Mouse (Mus musculus) lung, embryonic 14.5 days (tissue): ENCODE measurements around the gene Gnaq. TPM values are rescaled to one million over a fixed set of nuclear protein-coding genes. Genes with fewer than 3 reads are reported as not detected.

Source experiments
- ATAC-seq: fragments of 200-750 bp; cut with Nextera tagmentation; 2 replicates; pipeline ENCODE4 v1.8.0; 2017; ENCODE audit warnings: mild to moderate bottlenecking, moderate TSS enrichment, moderate library complexity; ENCODE audit not compliant: insufficient read depth
- DNase-seq: peaks from one replicate; pipeline ENCODE4 v3.0.0-alpha.2; 2015
- H3K27ac ChIP-seq: fragments of 300-500 bp; sonication (generic); 2 replicates; pipeline ENCODE4 v1.5.1; 2014; ENCODE audit warnings: low read depth, mild to moderate bottlenecking, moderate library complexity
- H3K27me3 ChIP-seq: fragments of 300-500 bp; sonication (generic); 2 replicates; pipeline ENCODE4 v1.6.1; 2014; ENCODE audit warnings: low read length, control low read depth; ENCODE audit not compliant: insufficient read depth
- H3K36me3 ChIP-seq: fragments of 300-500 bp; sonication (generic); 2 replicates; pipeline ENCODE4 v1.6.1; 2014; ENCODE audit warnings: control low read depth; ENCODE audit not compliant: insufficient read depth
- H3K4me1 ChIP-seq: fragments of 300-500 bp; sonication (generic); 2 replicates; pipeline ENCODE4 v1.6.1; 2014; ENCODE audit warnings: antibody characterized with exemption, control low read depth; ENCODE audit not compliant: insufficient read depth
- H3K4me2 ChIP-seq: fragments of 300-500 bp; sonication (generic); 2 replicates; pipeline ENCODE4 v1.6.1; 2014; ENCODE audit warnings: mild to moderate bottlenecking
- H3K4me3 ChIP-seq: fragments of 300-500 bp; sonication (generic); 2 replicates; pipeline ENCODE4 v1.5.1; 2014; ENCODE audit warnings: low read depth, low read length
- H3K9ac ChIP-seq: fragments of 300-500 bp; sonication (generic); 2 replicates; pipeline ENCODE4 v1.6.1; 2014
- H3K9me3 ChIP-seq: fragments of 300-500 bp; sonication (generic); 2 replicates; pipeline ENCODE4 v1.6.1; 2016; ENCODE audit warnings: low read depth, low read length, control low read depth
- CTCF ChIP-seq: IDR thresholded peaks from 2 replicates; pipeline ENCODE4 v1.5.1; 2016; ENCODE audit warnings: antibody characterized with exemption, low read depth
- WGBS: fragments of 180-500 bp; shearing (Covaris S2); extraction: QIAGEN DNeasy Blood & Tissue Kit; methylation state at CpG from one replicate; pipeline ENCODE4 v1.1.7; 2014; 5-methylcytosine and 5-hydroxymethylcytosine counted together
- polyA plus RNA-seq: library from polyadenylated mRNA; unstranded; fragments of >200 nt; fragmentation: Nextera tagmentation; extraction: Ambion mirVana; gene quantifications from 2 replicates; pipeline ENCODE4 v1.2.1, GENCODE M21; 2014

Gene Gnaq
- polyA plus RNA-seq, 1 experiment from 2014 or later, result 15.9 TPM

- H3K9ac ChIP-seq, result no peak overlapping the region
- no peak for ATAC-seq
- no peaks in the 10 kb centered on the region for H3K27me3 ChIP-seq
- TF ChIP-seq CTCF, result no peak
- H3K36me3 ChIP-seq, result peaks cover 31% of the 10 kb centered on the region; the same call in 1 of the 2 replicates
- no peak overlapping the region for H3K27ac ChIP-seq
- no peak overlapping the region for H3K4me2 ChIP-seq
- H3K4me3 ChIP-seq, result no peak overlapping the region
- no peak for DNase-seq
- H3K9me3 ChIP-seq, result no peaks in the 10 kb centered on the region
- WGBS, result 53% methylated on average over 13 of the region's 13 CpGs
- H3K4me1 ChIP-seq, result peaks cover 4% of the 10 kb centered on the region; the same call in 1 of the 2 replicates
Measured at GRCm38 (mm10) chr19:16383127-16383526, 250.5 kb downstream of the Gnaq start.

GRCm38 (mm10) chr19:16384094-16384493, 251.5 kb downstream of the Gnaq start:
- Histone ChIP-seq H3K9ac (no peak overlapping the region), H3K4me2 (no peak overlapping the region), H3K27me3 (no peaks in the 10 kb centered on the region), H3K4me1 (peaks cover 4% of the 10 kb centered on the region; the same call in 1 of the 2 replicates), H3K9me3 (no peaks in the 10 kb centered on the region), H3K36me3 (peaks cover 26% of the 10 kb centered on the region; the same call in 1 of the 2 replicates), H3K27ac (no peak overlapping the region), H3K4me3 (no peak overlapping the region)
- ATAC-seq (no peak), DNase-seq (no peak)
- WGBS, result 87% methylated on average over 6 of the region's 6 CpGs
- no peak for TF ChIP-seq CTCF

GRCm38 (mm10) chr19:16384957-16385356, 252.3 kb downstream of the Gnaq start:
- Histone ChIP-seq H3K27ac (no peak overlapping the region), H3K4me3 (no peak overlapping the region), H3K36me3 (peaks cover 21% of the 10 kb centered on the region; the same call in 1 of the 2 replicates), H3K4me2 (no peak overlapping the region), H3K9me3 (no peaks in the 10 kb centered on the region), H3K4me1 (peaks cover 4% of the 10 kb centered on the region; the same call in 1 of the 2 replicates), H3K27me3 (no peaks in the 10 kb centered on the region), H3K9ac (no peak overlapping the region)
- ATAC-seq (no peak), DNase-seq (peak; percentile 39)
- TF ChIP-seq CTCF, result no peak
- 35% methylated on average over 11 of the region's 11 CpGs for WGBS

GRCm38 (mm10) chr19:16386514-16386913, 253.9 kb downstream of the Gnaq start:
- no peak overlapping the region for H3K9ac ChIP-seq
- peaks cover 4% of the 10 kb centered on the region; the same call in 1 of the 2 replicates for H3K4me1 ChIP-seq
- H3K36me3 ChIP-seq, result peaks cover 20% of the 10 kb centered on the region; the same call in 1 of the 2 replicates
- no peak overlapping the region for H3K27ac ChIP-seq
- no peak overlapping the region for H3K4me2 ChIP-seq
- no peak for DNase-seq
- H3K9me3 ChIP-seq, result no peaks in the 10 kb centered on the region
- ATAC-seq, result no peak
- WGBS, result 61% methylated on average over 6 of the region's 6 CpGs
- H3K27me3 ChIP-seq, result no peaks in the 10 kb centered on the region
- no peak overlapping the region for H3K4me3 ChIP-seq
- TF ChIP-seq CTCF, result no peak

- H3K9me3 ChIP-seq, result no peaks in the 10 kb centered on the region
- H3K36me3 ChIP-seq, result peaks cover 5% of the 10 kb centered on the region; the same call in 1 of the 2 replicates
- H3K27me3 ChIP-seq, result no peaks in the 10 kb centered on the region
- H3K9ac ChIP-seq, result no peak overlapping the region
- 88% methylated on average over 6 of the region's 6 CpGs for WGBS
- H3K4me1 ChIP-seq, result no peaks in the 10 kb centered on the region
- no peak overlapping the region for H3K4me3 ChIP-seq
- ATAC-seq (no peak), DNase-seq (no peak)
- no peak overlapping the region for H3K4me2 ChIP-seq
- TF ChIP-seq CTCF, result no peak
- no peak overlapping the region for H3K27ac ChIP-seq
Measured at GRCm38 (mm10) chr19:16390192-16390795, 257.7 kb downstream of the Gnaq start.

- Histone ChIP-seq H3K27me3 (no peaks in the 10 kb centered on the region), H3K4me2 (no peak overlapping the region), H3K27ac (no peak overlapping the region), H3K4me3 (no peak overlapping the region), H3K9ac (no peak overlapping the region), H3K9me3 (no peaks in the 10 kb centered on the region), H3K4me1 (no peaks in the 10 kb centered on the region), H3K36me3 (no peaks in the 10 kb centered on the region)
- WGBS, result 76% methylated on average over 5 of the region's 5 CpGs
- no peak for DNase-seq
- TF ChIP-seq CTCF, result no peak
- no peak for ATAC-seq
Measured at GRCm38 (mm10) chr19:16394381-16394780, 261.8 kb downstream of the Gnaq start.

GRCm38 (mm10) chr19:16403101-16403500, 270.5 kb downstream of the Gnaq start:
- ATAC-seq, result no peak
- H3K4me3 ChIP-seq, result no peak overlapping the region
- no peak overlapping the region for H3K9ac ChIP-seq
- H3K9me3 ChIP-seq, result no peaks in the 10 kb centered on the region
- WGBS, result 69% methylated on average over 6 of the region's 6 CpGs
- H3K27ac ChIP-seq, result no peak overlapping the region
- no peak for TF ChIP-seq CTCF
- no peaks in the 10 kb centered on the region for H3K4me1 ChIP-seq
- H3K4me2 ChIP-seq, result no peak overlapping the region
- DNase-seq, result no peak
- H3K27me3 ChIP-seq, result no peaks in the 10 kb centered on the region
- H3K36me3 ChIP-seq, result no peaks in the 10 kb centered on the region
